17 mouse cellular contexts compared by ENCODE assay signal in genomic region chr11:100584561-100584961, GRCm38 (mm10). TPM values are rescaled to one million over a fixed set of nuclear protein-coding genes. Genes with fewer than 3 reads are reported as not detected.
DNase-seq lines count a peak whose midpoint lies in the region; ATAC-seq and TF ChIP-seq lines count a peak whose summit lies in the region.
"Had no signal": no experiment of that assay in that cellular context is flagged by ENCODE, and none has a peak within 500 bp of the region (broad histone marks: within the 10 kb centered on the region; RNA-seq: fewer than 3 reads in every experiment).

No protein-coding gene starts in this region.

- H3K27me3 ChIP-seq in CH12.LX (replicated peaks), result no peaks in the 10 kb centered on the region
- H3K27me3 ChIP-seq: forebrain, embryonic 13.5 days; liver, embryonic 13.5 days had no signal

- intact Hi-C loops in left cerebral cortex, postnatal 4 days (cut with DNase I), result no loop called here

- H3K79me2 ChIP-seq in CH12.LX (replicated peaks; ENCODE audit: control insufficient read depth, extremely low read depth, insufficient read depth, poor library complexity, severe bottlenecking), result peaks cover 18% of the 10 kb centered on the region

- H3K4me2 ChIP-seq in CH12.LX (ENCODE audit: insufficient read depth, low read depth, poor library complexity, severe bottlenecking), result peak overlapping the region; percentile 41; the same call in 1 of the 2 replicates
- H3K4me2 ChIP-seq: forebrain, embryonic 13.5 days; liver, embryonic 13.5 days had no signal

- peaks cover 81 to 95% of the 10 kb centered on the region in 2 experiments for H3K36me3 ChIP-seq in CH12.LX (replicated peaks in 1 of 2; ENCODE audit: control insufficient read depth in 1 of 2, insufficient read depth in 1 of 2, low read length in 1 of 2)

- in situ Hi-C loops in CH12.LX (cut with MboI; ENCODE audit: low pct_ligation_motif_present, low pct_unique_long_range_greater_than_20kb, low sequenced_read_pairs), result no loop called here

- H3K27ac ChIP-seq in layer of hippocampus, adult 2 months, result peak overlapping the region; percentile 18; the same call in 1 of the 2 replicates
- peak overlapping the region; percentile 83 for H3K27ac ChIP-seq in CH12.LX (ENCODE audit: insufficient read depth, low read depth)
- H3K27ac ChIP-seq: forebrain, embryonic 13.5 days; hindbrain, embryonic 10.5 days; liver, embryonic 13.5 days had no signal

- no peak for DNase-seq in layer of hippocampus, adult 2 months (ENCODE audit: low spot score in 2 of 2)
- no peak for DNase-seq in layer of hippocampus, postnatal 10 days (ENCODE audit: low spot score in 2 of 2)
- peak; percentile 80 for DNase-seq in CH12.LX (ENCODE audit: extremely low read depth)
- peak; percentile 45 for DNase-seq in thymus, postnatal 14 days
- DNase-seq in adrenal gland, adult 18-20 months (ENCODE audit: low spot score in 2 of 2), result no peak
- no peak for DNase-seq in left cerebral cortex, postnatal 4 days
- no peak for DNase-seq in frontal cortex, postnatal 10 days (ENCODE audit: low spot score in 2 of 2)
- DNase-seq: adrenal gland, postnatal 25 days; cerebellum, adult 9-10 months; kidney, adult 9 months; kidney, postnatal 4 days; liver, embryonic 13.5 days; lung, postnatal 10 days had no signal

- H3K4me1 ChIP-seq in CH12.LX (ENCODE audit: control insufficient read depth in 1 of 2, insufficient read depth in 2 of 2), result peaks cover 57 to 97% of the 10 kb centered on the region in 2 experiments
- H3K4me1 ChIP-seq: hindbrain, embryonic 10.5 days; liver, embryonic 13.5 days had no signal

- H3K9me3 ChIP-seq in CH12.LX (replicated peaks; ENCODE audit: low read length), result no peaks in the 10 kb centered on the region
- H3K9me3 ChIP-seq: forebrain, embryonic 13.5 days; hindbrain, embryonic 10.5 days; liver, embryonic 13.5 days had no signal

- TF ChIP-seq RAD21 in CH12.LX (IDR thresholded peaks at IDR 0.05; ENCODE audit: low read depth, low read length), result no peak

- dilution Hi-C loops in CH12.LX (cut with MboI; ENCODE audit: extremely low pct_ligation_motif_present, extremely low pct_unique_long_range_greater_than_20kb, low sequenced_read_pairs), result no loop called here

- TF ChIP-seq CTCF in layer of hippocampus, adult 2 months (conservative IDR thresholded peaks at IDR 0.05), result no peak
- TF ChIP-seq CTCF in CH12.LX (conservative IDR thresholded peaks at IDR 0.05 in 1 of 2, IDR thresholded peaks at IDR 0.05 in 1 of 2; ENCODE audit: low read depth in 2 of 2, low read length in 2 of 2), result no peak

- no peak overlapping the region for H3K9ac ChIP-seq in CH12.LX (ENCODE audit: insufficient read depth, low read depth)
- H3K9ac ChIP-seq: forebrain, embryonic 13.5 days; liver, embryonic 13.5 days had no signal

- TF ChIP-seq POLR2A in CH12.LX (IDR thresholded peaks at IDR 0.05; ENCODE audit: low read depth, low read length), result peak; percentile 46

- H3K4me3 ChIP-seq in layer of hippocampus, adult 2 months, result no peak overlapping the region
- H3K4me3 ChIP-seq in CH12.LX (replicated peaks in 1 of 3; ENCODE audit: low read depth in 2 of 3, low read length in 2 of 3, poor library complexity in 1 of 3), result peak overlapping the region; percentile 7 to 36 (median 10)
- H3K4me3 ChIP-seq: forebrain, embryonic 13.5 days; hindbrain, embryonic 10.5 days; liver, embryonic 13.5 days had no signal

- peak; percentile 55 for ATAC-seq in inflammation-experienced regulatory T-cells, adult 6 months
- ATAC-seq: forebrain, embryonic 13.5 days had no signal

- peak; percentile 94 for TF ChIP-seq EP300 in CH12.LX (IDR thresholded peaks at IDR 0.05; ENCODE audit: low read length)

TF ChIP-seq in CH12.LX, 34 proteins besides CTCF, POLR2A, EP300 and RAD21 (continues in another document):
- peak; percentile 86; the same call in 1 of the 2 replicates for TF ChIP-seq MEF2A (IDR thresholded peaks at IDR 0.05; ENCODE audit: borderline replicate concordance, low read depth, low read length)
- no peak for TF ChIP-seq ZC3H11A (IDR thresholded peaks at IDR 0.05; ENCODE audit: low read depth, low read length)
- TF ChIP-seq GABPA (IDR thresholded peaks at IDR 0.05; ENCODE audit: insufficient replicate concordance, low read depth, low read length), result no peak
- no peak for TF ChIP-seq USF2 (conservative IDR thresholded peaks at IDR 0.05; ENCODE audit: low read depth, low read length)
- TF ChIP-seq RCOR1 (conservative IDR thresholded peaks at IDR 0.05; ENCODE audit: low read depth, low read length), result peak; percentile 82; the same call in 1 of the 2 replicates
- no peak for TF ChIP-seq MAX (IDR thresholded peaks at IDR 0.05; ENCODE audit: low read length)
- TF ChIP-seq MXI1 (IDR thresholded peaks at IDR 0.05; ENCODE audit: low read depth, low read length), result 0 out of 2 replicates have a peak, but pooled peaks have one; percentile 54
- TF ChIP-seq POLR2AphosphoS2 (IDR thresholded peaks at IDR 0.05; ENCODE audit: low read depth, low read length), result no peak
- TF ChIP-seq USF1 (IDR thresholded peaks at IDR 0.05; ENCODE audit: low read depth, low read length), result no peak
- TF ChIP-seq JUND (conservative IDR thresholded peaks at IDR 0.05; ENCODE audit: low read depth, low read length), result no peak
- TF ChIP-seq SIN3A (IDR thresholded peaks at IDR 0.05; ENCODE audit: low read length), result peak; percentile 76; the same call in 1 of the 2 replicates
- peak; percentile 78 for TF ChIP-seq ETS1 (conservative IDR thresholded peaks at IDR 0.05; ENCODE audit: low read depth, low read length)
- no peak for TF ChIP-seq JUN (IDR thresholded peaks at IDR 0.05; ENCODE audit: insufficient read depth, low read depth, low read length)
- TF ChIP-seq HCFC1 (IDR thresholded peaks at IDR 0.05; ENCODE audit: low read depth, low read length), result no peak
- TF ChIP-seq TCF12 (IDR thresholded peaks at IDR 0.05; ENCODE audit: low read depth, low read length), result peak; percentile 97
- TF ChIP-seq UBTF (IDR thresholded peaks at IDR 0.05; ENCODE audit: low read depth, low read length), result no peak
- no peak for TF ChIP-seq ZMIZ1 (IDR thresholded peaks at IDR 0.05; ENCODE audit: low read depth, low read length)
- no peak; the same call in 1 of the 2 replicates for TF ChIP-seq MYC (IDR thresholded peaks at IDR 0.05; ENCODE audit: low read depth, low read length)
- no peak for TF ChIP-seq ZKSCAN1 (IDR thresholded peaks at IDR 0.05; ENCODE audit: borderline replicate concordance, low read depth, low read length)
- TF ChIP-seq CHD1 (IDR thresholded peaks at IDR 0.05; ENCODE audit: low read depth, low read length), result no peak
- peak; percentile 77 for TF ChIP-seq ELF1 (IDR thresholded peaks at IDR 0.05; ENCODE audit: low read depth, low read length)
- no peak for TF ChIP-seq MAFK (IDR thresholded peaks at IDR 0.05; ENCODE audit: insufficient replicate concordance, low read length)
- no peak for TF ChIP-seq E2F4 (IDR thresholded peaks at IDR 0.05; ENCODE audit: insufficient replicate concordance, low read depth, low read length)

RNA-seq across cellular contexts. Expression of gene Cnp, which starts 9.9 kb away (rescaled TPM):
- total RNA-seq in layer of hippocampus, adult 2 months (2021), result 100 to 1,000 TPM; 168 to 183 TPM
- total RNA-seq in layer of hippocampus, postnatal 10 days (2021), result 10 to 100 TPM; 88.0 to 92.7 TPM
- total RNA-seq in CH12.LX (2012; rRNA removed) (80.2 and 91.6 TPM in 2 replicates), CH12.LX (2014; rRNA removed) (75.9 and 87.8 TPM in 2 replicates)
- 77.7 and 81.2 TPM in 2 replicates for polyA plus RNA-seq in CH12.LX (2012; ENCODE audit: insufficient read length, low read depth)
- polyA plus RNA-seq in inflammation-experienced regulatory T-cells, adult 6 months (2017; shearing (Covaris generic)), result 100 to 1,000 TPM; 159 to 192 (median 165) TPM
- total RNA-seq in adrenal gland, adult 18-20 months (2021), result 10 to 100 TPM; 33.2 to 40.6 TPM
- total RNA-seq in left cerebral cortex, postnatal 4 days (2021), result 10 to 100 TPM; 25.6 to 29.6 TPM

RNA-seq across cellular contexts. Expression of gene Nkiras2, which starts 34.5 kb away (rescaled TPM):
- 10 to 100 TPM; 11.8 to 13.1 TPM for total RNA-seq in layer of hippocampus, adult 2 months (2021)
- total RNA-seq in layer of hippocampus, postnatal 10 days (2021), result 10 to 100 TPM; 25.6 to 27.9 TPM
- 59.9 and 70.0 TPM in 2 replicates for total RNA-seq in CH12.LX (2012; rRNA removed)
- total RNA-seq in CH12.LX (2014; rRNA removed), result 46.6 and 53.8 TPM in 2 replicates
- polyA plus RNA-seq in CH12.LX (2012; ENCODE audit: insufficient read length, low read depth), result 57.9 and 60.0 TPM in 2 replicates
- polyA plus RNA-seq in inflammation-experienced regulatory T-cells, adult 6 months (2017; shearing (Covaris generic)), result 10 to 100 TPM; 24.1 to 32.6 (median 27.2) TPM
- 10 to 100 TPM; 31.2 to 31.8 TPM for total RNA-seq in adrenal gland, adult 18-20 months (2021)
- 10 to 100 TPM; 37.7 to 39.9 TPM for total RNA-seq in left cerebral cortex, postnatal 4 days (2021)

RNA-seq across cellular contexts. Expression of gene Dnajc7, which starts 35.4 kb away (rescaled TPM):
- 100 to 1,000 TPM; 242 to 257 TPM for total RNA-seq in layer of hippocampus, adult 2 months (2021)
- total RNA-seq in layer of hippocampus, postnatal 10 days (2021), result 100 to 1,000 TPM; 250 to 255 TPM
- total RNA-seq in CH12.LX (2012; rRNA removed) (249 and 250 TPM in 2 replicates), CH12.LX (2014; rRNA removed) (123 and 141 TPM in 2 replicates)
- polyA plus RNA-seq in CH12.LX (2012; ENCODE audit: insufficient read length, low read depth), result 455 and 516 TPM in 2 replicates
- 100 to 1,000 TPM; 283 to 389 (median 360) TPM for polyA plus RNA-seq in inflammation-experienced regulatory T-cells, adult 6 months (2017; shearing (Covaris generic))
- 100 to 1,000 TPM; 210 to 238 TPM for total RNA-seq in adrenal gland, adult 18-20 months (2021)
- 100 to 1,000 TPM; 276 to 297 TPM for total RNA-seq in left cerebral cortex, postnatal 4 days (2021)

RNA-seq across cellular contexts. Expression of gene Ttc25, which starts 39.2 kb away (rescaled TPM):
- total RNA-seq in layer of hippocampus, adult 2 months (2021), result 1 to 10 TPM; 1.3 to 1.7 TPM
- total RNA-seq in layer of hippocampus, postnatal 10 days (2021), result 1 to 10 TPM; 1.0 to 1.6 TPM
- total RNA-seq in CH12.LX (2012; rRNA removed) (1.3 and 1.8 TPM in 2 replicates), CH12.LX (2014; rRNA removed) (0.51 and 0.70 TPM in 2 replicates)
- polyA plus RNA-seq in CH12.LX (2012; ENCODE audit: insufficient read length, low read depth), result 6.4 and 12.8 TPM in 2 replicates
- under 1 TPM in 2 of 3 experiments, not detected in 1; 0.15 to 0.21 TPM for polyA plus RNA-seq in inflammation-experienced regulatory T-cells, adult 6 months (2017; shearing (Covaris generic))
- 10 to 100 TPM in 1 of 2 experiments, 1 to 10 TPM in 1; 8.8 to 18.8 TPM for total RNA-seq in adrenal gland, adult 18-20 months (2021)
- under 1 TPM; 0.58 to 0.93 TPM for total RNA-seq in left cerebral cortex, postnatal 4 days (2021)
- total RNA-seq: megakaryocyte-erythroid progenitor cell, adult 5-6 weeks had no signal

RNA-seq across cellular contexts. Expression of gene Acly, which starts 56.8 kb away (rescaled TPM):
- 100 to 1,000 TPM; 103 to 117 TPM for total RNA-seq in layer of hippocampus, adult 2 months (2021)
- total RNA-seq in layer of hippocampus, postnatal 10 days (2021), result 100 to 1,000 TPM; 127 to 134 TPM
- total RNA-seq in CH12.LX (2012; rRNA removed) (246 and 263 TPM in 2 replicates), CH12.LX (2014; rRNA removed) (245 and 277 TPM in 2 replicates)
- polyA plus RNA-seq in CH12.LX (2012; ENCODE audit: insufficient read length, low read depth), result 196 and 213 TPM in 2 replicates
- 10 to 100 TPM; 72.3 to 78.0 (median 76.2) TPM for polyA plus RNA-seq in inflammation-experienced regulatory T-cells, adult 6 months (2017; shearing (Covaris generic))
- total RNA-seq in adrenal gland, adult 18-20 months (2021), result 1,000 to 10,000 TPM; 1,875 to 2,782 TPM
- total RNA-seq in left cerebral cortex, postnatal 4 days (2021), result 100 to 1,000 TPM; 211 to 219 TPM

Comparison
In these comparisons a context has a peak if more than half of its experiments do, and no peak if none do; other contexts are left out.
1. DNase-seq: peak in CH12.LX (single experiment) and thymus, postnatal 14 days (single experiment); none in layer of hippocampus, adult 2 months (0 of 2), layer of hippocampus, postnatal 10 days (0 of 2), adrenal gland, adult 18-20 months (0 of 2), left cerebral cortex, postnatal 4 days (single experiment) and frontal cortex, postnatal 10 days (0 of 2).